Mouse (Mus musculus): Measurements from ENCODE around the gene Ccdc81. TPM values are rescaled to one million over a fixed set of nuclear protein-coding genes. Genes with fewer than 3 reads are reported as not detected.

The Ccdc81 gene
- polyA plus RNA-seq, 1 experiment from 2014 or later = 0.05 TPM

- Histone ChIP-seq H3K4me3 (replicated peaks; ENCODE audit: low read length) (no peak overlapping the region), H3K36me3 (ENCODE audit: control insufficient read depth, insufficient read depth, low read length) (no peaks in the 10 kb centered on the region), H3K27me3 (ENCODE audit: control insufficient read depth, insufficient read depth, low read length) (no peaks in the 10 kb centered on the region), H3K27ac (ENCODE audit: low read length) (no peak overlapping the region), H3K9me3 (replicated peaks; ENCODE audit: control insufficient read depth, low read length) (no peaks in the 10 kb centered on the region), H3K4me1 (ENCODE audit: control insufficient read depth, insufficient read depth, low read length) (no peaks in the 10 kb centered on the region), H3K4me2 (ENCODE audit: low read depth, low read length) (no peak overlapping the region), H3K9ac (ENCODE audit: low read length) (no peak overlapping the region)
- ATAC-seq (ENCODE audit: insufficient read depth, low FRiP score) = no peak
- WGBS = 72% methylated on average over 4 of the region's 4 CpGs
These were observed 57.8 kb downstream of the Ccdc81 start for GRCm38 (mm10) chr7:89845669-89846068.

- WGBS = 33% methylated on average over 6 of the region's 6 CpGs
- Histone ChIP-seq H3K4me3 (replicated peaks; ENCODE audit: low read length) (no peak overlapping the region), H3K4me2 (ENCODE audit: low read depth, low read length) (no peak overlapping the region), H3K36me3 (ENCODE audit: control insufficient read depth, insufficient read depth, low read length) (no peaks in the 10 kb centered on the region), H3K4me1 (ENCODE audit: control insufficient read depth, insufficient read depth, low read length) (peaks cover 7% of the 10 kb centered on the region; the same call in 1 of the 2 replicates), H3K27me3 (ENCODE audit: control insufficient read depth, insufficient read depth, low read length) (no peaks in the 10 kb centered on the region), H3K9ac (ENCODE audit: low read length) (no peak overlapping the region), H3K27ac (ENCODE audit: low read length) (no peak overlapping the region), H3K9me3 (replicated peaks; ENCODE audit: control insufficient read depth, low read length) (no peaks in the 10 kb centered on the region)
- ATAC-seq (ENCODE audit: insufficient read depth, low FRiP score) = no peak
These were observed 59.9 kb downstream of the Ccdc81 start for GRCm38 (mm10) chr7:89843533-89843932.

- 61% methylated on average over 6 of the region's 6 CpGs for WGBS
These were observed 60.3 kb downstream of the Ccdc81 start for GRCm38 (mm10) chr7:89843121-89843520.

GRCm38 (mm10) chr7:89842404-89842715 lies 61.1 kb downstream of the Ccdc81 start:
- WGBS = 90% methylated on average over 5 of the region's 5 CpGs
- H3K27ac ChIP-seq (ENCODE audit: low read length) = no peak overlapping the region
- ATAC-seq (ENCODE audit: insufficient read depth, low FRiP score) = no peak

More at GRCm38 (mm10) chr7:89843121-89843520, 60.3 kb downstream of the Ccdc81 start:
- Histone ChIP-seq H3K36me3 (ENCODE audit: control insufficient read depth, insufficient read depth, low read length) (no peaks in the 10 kb centered on the region), H3K4me3 (replicated peaks; ENCODE audit: low read length) (no peak overlapping the region), H3K27ac (ENCODE audit: low read length) (no peak overlapping the region), H3K27me3 (ENCODE audit: control insufficient read depth, insufficient read depth, low read length) (no peaks in the 10 kb centered on the region), H3K4me1 (ENCODE audit: control insufficient read depth, insufficient read depth, low read length) (peaks cover 7% of the 10 kb centered on the region; the same call in 1 of the 2 replicates), H3K4me2 (ENCODE audit: low read depth, low read length) (no peak overlapping the region), H3K9me3 (replicated peaks; ENCODE audit: control insufficient read depth, low read length) (no peaks in the 10 kb centered on the region), H3K9ac (ENCODE audit: low read length) (no peak overlapping the region)
- no peak for ATAC-seq (ENCODE audit: insufficient read depth, low FRiP score)

GRCm38 (mm10) chr7:89841670-89842403 lies 61.6 kb downstream of the Ccdc81 start:
- Histone ChIP-seq H3K27me3 (ENCODE audit: control insufficient read depth, insufficient read depth, low read length) (no peaks in the 10 kb centered on the region), H3K4me2 (ENCODE audit: low read depth, low read length) (no peak overlapping the region), H3K9ac (ENCODE audit: low read length) (no peak overlapping the region), H3K27ac (ENCODE audit: low read length) (no peak overlapping the region), H3K9me3 (replicated peaks; ENCODE audit: control insufficient read depth, low read length) (no peaks in the 10 kb centered on the region), H3K4me3 (replicated peaks; ENCODE audit: low read length) (no peak overlapping the region), H3K4me1 (ENCODE audit: control insufficient read depth, insufficient read depth, low read length) (peaks cover 7% of the 10 kb centered on the region; the same call in 1 of the 2 replicates), H3K36me3 (ENCODE audit: control insufficient read depth, insufficient read depth, low read length) (no peaks in the 10 kb centered on the region)
- ATAC-seq (ENCODE audit: insufficient read depth, low FRiP score) = no peak
- WGBS = 34% methylated on average over 15 of the region's 15 CpGs

More at GRCm38 (mm10) chr7:89842404-89842715, 61.1 kb downstream of the Ccdc81 start:
- Histone ChIP-seq H3K4me2 (ENCODE audit: low read depth, low read length) (no peak overlapping the region), H3K27me3 (ENCODE audit: control insufficient read depth, insufficient read depth, low read length) (no peaks in the 10 kb centered on the region), H3K9me3 (replicated peaks; ENCODE audit: control insufficient read depth, low read length) (no peaks in the 10 kb centered on the region), H3K9ac (ENCODE audit: low read length) (no peak overlapping the region), H3K4me1 (ENCODE audit: control insufficient read depth, insufficient read depth, low read length) (peaks cover 7% of the 10 kb centered on the region; the same call in 1 of the 2 replicates), H3K36me3 (ENCODE audit: control insufficient read depth, insufficient read depth, low read length) (no peaks in the 10 kb centered on the region), H3K4me3 (replicated peaks; ENCODE audit: low read length) (no peak overlapping the region)

- Histone ChIP-seq H3K4me1 (ENCODE audit: control insufficient read depth, insufficient read depth, low read length) (peaks cover 7% of the 10 kb centered on the region; the same call in 1 of the 2 replicates), H3K4me3 (replicated peaks; ENCODE audit: low read length) (no peak overlapping the region), H3K36me3 (ENCODE audit: control insufficient read depth, insufficient read depth, low read length) (no peaks in the 10 kb centered on the region), H3K9ac (ENCODE audit: low read length) (no peak overlapping the region), H3K27me3 (ENCODE audit: control insufficient read depth, insufficient read depth, low read length) (no peaks in the 10 kb centered on the region), H3K4me2 (ENCODE audit: low read depth, low read length) (no peak overlapping the region), H3K9me3 (replicated peaks; ENCODE audit: control insufficient read depth, low read length) (no peaks in the 10 kb centered on the region), H3K27ac (ENCODE audit: low read length) (no peak overlapping the region)
- ATAC-seq (ENCODE audit: insufficient read depth, low FRiP score) = no peak
- 64% methylated on average over 8 of the region's 8 CpGs for WGBS
These were observed 63.7 kb downstream of the Ccdc81 start for GRCm38 (mm10) chr7:89839721-89840120.

- H3K27ac ChIP-seq (ENCODE audit: low read length) = no peak overlapping the region
- H3K9me3 ChIP-seq (replicated peaks; ENCODE audit: control insufficient read depth, low read length) = no peaks in the 10 kb centered on the region
- H3K27me3 ChIP-seq (ENCODE audit: control insufficient read depth, insufficient read depth, low read length) = no peaks in the 10 kb centered on the region
- no peak overlapping the region for H3K4me3 ChIP-seq (replicated peaks; ENCODE audit: low read length)
- H3K36me3 ChIP-seq (ENCODE audit: control insufficient read depth, insufficient read depth, low read length) = no peaks in the 10 kb centered on the region
- 51% methylated on average over 4 of the region's 4 CpGs for WGBS
- no peak overlapping the region for H3K4me2 ChIP-seq (ENCODE audit: low read depth, low read length)
- H3K9ac ChIP-seq (ENCODE audit: low read length) = no peak overlapping the region
- no peak for ATAC-seq (ENCODE audit: insufficient read depth, low FRiP score)
- H3K4me1 ChIP-seq (ENCODE audit: control insufficient read depth, insufficient read depth, low read length) = peaks cover 7% of the 10 kb centered on the region; the same call in 1 of the 2 replicates
These were observed 65.6 kb downstream of the Ccdc81 start for GRCm38 (mm10) chr7:89837841-89838240.

- WGBS = 93% methylated on average over 7 of the region's 7 CpGs
- Histone ChIP-seq H3K36me3 (ENCODE audit: control insufficient read depth, insufficient read depth, low read length) (no peaks in the 10 kb centered on the region), H3K4me3 (replicated peaks; ENCODE audit: low read length) (no peak overlapping the region), H3K27ac (ENCODE audit: low read length) (no peak overlapping the region), H3K27me3 (ENCODE audit: control insufficient read depth, insufficient read depth, low read length) (no peaks in the 10 kb centered on the region), H3K4me1 (ENCODE audit: control insufficient read depth, insufficient read depth, low read length) (peaks cover 7% of the 10 kb centered on the region; the same call in 1 of the 2 replicates), H3K4me2 (ENCODE audit: low read depth, low read length) (no peak overlapping the region), H3K9me3 (replicated peaks; ENCODE audit: control insufficient read depth, low read length) (no peaks in the 10 kb centered on the region), H3K9ac (ENCODE audit: low read length) (no peak overlapping the region)
- ATAC-seq (ENCODE audit: insufficient read depth, low FRiP score) = no peak
These were observed 66.8 kb downstream of the Ccdc81 start for GRCm38 (mm10) chr7:89836676-89837075.

- Histone ChIP-seq H3K27ac (ENCODE audit: low read length) (no peak overlapping the region), H3K27me3 (ENCODE audit: control insufficient read depth, insufficient read depth, low read length) (no peaks in the 10 kb centered on the region), H3K9ac (ENCODE audit: low read length) (no peak overlapping the region), H3K36me3 (ENCODE audit: control insufficient read depth, insufficient read depth, low read length) (no peaks in the 10 kb centered on the region), H3K4me2 (ENCODE audit: low read depth, low read length) (no peak overlapping the region), H3K4me1 (ENCODE audit: control insufficient read depth, insufficient read depth, low read length) (peaks cover 7% of the 10 kb centered on the region; the same call in 1 of the 2 replicates), H3K4me3 (replicated peaks; ENCODE audit: low read length) (no peak overlapping the region), H3K9me3 (replicated peaks; ENCODE audit: control insufficient read depth, low read length) (no peaks in the 10 kb centered on the region)
- ATAC-seq (ENCODE audit: insufficient read depth, low FRiP score) = no peak
- 75% methylated on average over 8 of the region's 8 CpGs for WGBS
These were observed 67.9 kb downstream of the Ccdc81 start for GRCm38 (mm10) chr7:89835566-89835965.

Measured in stomach, embryonic 16.5 days (tissue).